Mouse (Mus musculus) embryonic facial prominence, embryonic 11.5 days (tissue): ENCODE data around the gene Slit3. TPM values are rescaled to one million over a fixed set of nuclear protein-coding genes. Genes with fewer than 3 reads are reported as not detected.

ENCODE experiments used
- ATAC-seq: fragments of 200-750 bp; cut with Nextera tagmentation; replicated peaks from 2 replicates; pipeline ENCODE4 v1.8.0; 2017; ENCODE audit warnings: low read depth; ENCODE audit not compliant: insufficient number of reproducible peaks, low FRiP score, low TSS enrichment
- DNase-seq: peaks from one replicate; pipeline ENCODE4 v3.0.0-alpha.2; 2015; ENCODE audit warnings: low spot score
- H3K27ac ChIP-seq: fragments of 300-500 bp; sonication (generic); replicated peaks from 2 replicates; pipeline ENCODE4 v1.5.1; 2014; ENCODE audit warnings: mild to moderate bottlenecking, low read depth, low read length, control low read depth
- H3K27me3 ChIP-seq: fragments of 300-500 bp; sonication (generic); 2 replicates; pipeline ENCODE4 v1.6.1; 2014; ENCODE audit warnings: mild to moderate bottlenecking, low read length, moderate library complexity, mixed read lengths; ENCODE audit not compliant: control insufficient read depth, insufficient read depth
- H3K36me3 ChIP-seq: fragments of 300-500 bp; sonication (generic); replicated peaks from 2 replicates; pipeline ENCODE4 v1.6.1; 2014; ENCODE audit warnings: low read depth, mild to moderate bottlenecking, low read length, moderate library complexity, mixed read lengths; ENCODE audit not compliant: control insufficient read depth, insufficient read depth
- H3K4me1 ChIP-seq: fragments of 300-500 bp; sonication (generic); 2 replicates; pipeline ENCODE4 v1.6.1; 2014; ENCODE audit warnings: low read length, mixed read lengths; ENCODE audit not compliant: control insufficient read depth, insufficient read depth
- H3K4me2 ChIP-seq: fragments of 300-500 bp; sonication (generic); 2 replicates; pipeline ENCODE4 v1.6.1; 2014; ENCODE audit warnings: low read depth, mild to moderate bottlenecking, control low read depth, low read length, moderate library complexity
- H3K4me3 ChIP-seq: fragments of 300-500 bp; sonication (generic); 2 replicates; pipeline ENCODE4 v1.5.1; 2014; ENCODE audit warnings: low read depth, low read length, control low read depth
- H3K9ac ChIP-seq: fragments of 300-500 bp; sonication (generic); replicated peaks from 2 replicates; pipeline ENCODE4 v1.6.1; 2014; ENCODE audit warnings: mild to moderate bottlenecking, control low read depth, low read length
- H3K9me3 ChIP-seq: fragments of 300-500 bp; sonication (generic); replicated peaks from 2 replicates; pipeline ENCODE4 v1.6.1; 2016; ENCODE audit warnings: mild to moderate bottlenecking, low read length, inconsistent platforms, mixed read lengths; ENCODE audit not compliant: control insufficient read depth
- WGBS: fragments of 180-500 bp; shearing (Covaris S2); extraction: QIAGEN DNeasy Blood & Tissue Kit; methylation state at CpG from one replicate; pipeline ENCODE4 v1.1.7; 2014; 5-methylcytosine and 5-hydroxymethylcytosine counted together
- polyA plus RNA-seq: library from polyadenylated mRNA; unstranded; fragments of >200 nt; fragmentation: Nextera tagmentation; extraction: Ambion mirVana; gene quantifications from 2 replicates; pipeline ENCODE4 v1.2.1, GENCODE M21; 2014

Gene Slit3
- polyA plus RNA-seq, 1 experiment from 2014 or later = 10.5 TPM

DNA sequence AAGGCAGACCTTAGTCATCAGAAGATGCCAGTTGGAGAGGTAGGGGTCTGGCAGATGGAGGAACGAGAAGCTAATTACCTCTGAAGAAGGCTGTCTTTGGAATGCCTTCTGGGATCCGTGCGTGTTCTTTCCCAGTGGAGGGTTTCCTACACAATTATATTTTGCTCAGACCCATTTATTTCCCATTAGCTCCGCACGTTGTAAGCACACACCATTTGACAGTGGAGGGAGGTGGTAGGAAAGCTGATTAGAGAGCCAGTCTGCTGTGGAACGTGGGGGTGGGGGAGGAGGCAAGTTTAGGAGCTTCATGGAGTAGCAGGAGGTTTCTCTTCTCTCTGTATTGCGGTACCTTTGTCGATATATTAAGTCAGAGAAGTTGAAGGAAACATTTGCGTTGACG, 530.3 kb downstream of the Slit3 start:
- Histone ChIP-seq H3K9ac (no peak overlapping the region), H3K4me1 (no peaks in the 10 kb centered on the region), H3K27ac (no peak overlapping the region), H3K4me3 (no peak overlapping the region), H3K4me2 (no peak overlapping the region), H3K36me3 (no peaks in the 10 kb centered on the region), H3K9me3 (no peaks in the 10 kb centered on the region), H3K27me3 (no peaks in the 10 kb centered on the region)
- DNase-seq = no peak
- ATAC-seq = no peak
- WGBS = 85% methylated on average over 10 of the region's 10 CpGs

DNA sequence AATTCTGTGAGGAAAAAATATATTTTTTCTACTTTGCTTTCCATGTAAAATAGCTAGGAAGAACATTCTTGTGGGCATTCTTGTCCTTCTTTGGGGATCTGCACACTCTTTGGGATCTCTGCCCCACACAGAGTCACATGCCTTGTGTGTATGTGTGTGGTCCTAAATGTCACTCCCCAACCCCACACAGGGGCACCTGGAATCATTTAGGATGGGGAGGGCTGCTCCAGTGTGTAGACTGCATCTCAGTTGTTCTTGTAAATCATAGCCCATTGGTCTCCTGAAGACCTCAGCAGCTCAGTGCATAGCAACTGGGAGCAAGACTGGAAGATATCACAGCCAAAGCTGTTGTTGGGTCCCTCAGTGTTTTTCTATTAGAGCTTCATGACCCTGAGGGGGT, 534.8 kb downstream of the Slit3 start:
- ATAC-seq (no peak; the same call in 1 of the 2 replicates), DNase-seq (peak; percentile 70)
- no peak overlapping the region for H3K4me2 ChIP-seq
- H3K9ac ChIP-seq = no peak overlapping the region
- H3K4me1 ChIP-seq = no peaks in the 10 kb centered on the region
- H3K4me3 ChIP-seq = no peak overlapping the region
- no peaks in the 10 kb centered on the region for H3K36me3 ChIP-seq
- no peaks in the 10 kb centered on the region for H3K9me3 ChIP-seq
- H3K27ac ChIP-seq = no peak overlapping the region
- H3K27me3 ChIP-seq = no peaks in the 10 kb centered on the region

DNA sequence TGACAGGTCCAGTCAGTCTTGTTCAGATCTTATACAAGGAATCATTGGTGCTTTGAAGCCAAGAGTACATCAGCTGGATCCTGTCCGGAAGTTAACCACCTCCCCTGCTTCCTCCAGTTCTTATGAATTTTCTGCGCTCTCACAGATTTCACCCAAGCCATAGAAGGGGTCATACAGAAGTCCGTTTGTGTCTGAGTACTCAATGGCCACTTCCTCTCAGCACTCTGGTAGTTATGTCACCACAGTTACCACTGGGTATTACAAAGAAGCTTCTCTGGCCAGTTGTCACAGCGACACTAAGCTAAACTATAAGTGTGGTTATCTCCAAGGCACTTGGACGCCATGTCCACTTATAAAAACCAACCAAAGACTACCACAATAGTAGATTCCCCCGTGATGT, 536.6 kb downstream of the Slit3 start:
- H3K4me3 ChIP-seq = no peak overlapping the region
- no peaks in the 10 kb centered on the region for H3K36me3 ChIP-seq
- ATAC-seq (no peak), DNase-seq (no peak)
- H3K4me1 ChIP-seq = no peaks in the 10 kb centered on the region
- no peaks in the 10 kb centered on the region for H3K9me3 ChIP-seq
- no peak overlapping the region for H3K27ac ChIP-seq
- no peaks in the 10 kb centered on the region for H3K27me3 ChIP-seq
- WGBS = 87% methylated on average over 6 of the region's 6 CpGs
- no peak overlapping the region for H3K4me2 ChIP-seq
- H3K9ac ChIP-seq = no peak overlapping the region

DNA sequence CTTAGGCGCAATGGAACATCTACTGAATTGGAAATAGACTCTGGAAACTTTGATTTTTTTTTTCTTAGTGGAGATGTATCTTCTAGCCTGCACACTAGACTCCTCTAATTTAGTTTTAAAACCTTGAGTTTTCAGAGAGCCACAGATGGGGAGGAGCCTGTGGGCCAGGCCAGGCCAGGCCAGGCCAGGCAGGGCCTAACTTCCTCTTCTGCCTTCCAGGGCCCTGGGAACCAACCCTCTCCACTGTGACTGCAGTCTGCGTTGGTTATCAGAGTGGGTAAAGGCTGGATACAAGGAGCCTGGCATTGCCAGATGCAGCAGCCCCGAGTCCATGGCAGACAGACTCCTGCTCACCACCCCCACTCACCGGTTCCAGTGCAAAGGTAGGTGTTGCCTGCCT, 539.9 kb downstream of the Slit3 start:
- no peak overlapping the region for H3K4me2 ChIP-seq

DNA sequence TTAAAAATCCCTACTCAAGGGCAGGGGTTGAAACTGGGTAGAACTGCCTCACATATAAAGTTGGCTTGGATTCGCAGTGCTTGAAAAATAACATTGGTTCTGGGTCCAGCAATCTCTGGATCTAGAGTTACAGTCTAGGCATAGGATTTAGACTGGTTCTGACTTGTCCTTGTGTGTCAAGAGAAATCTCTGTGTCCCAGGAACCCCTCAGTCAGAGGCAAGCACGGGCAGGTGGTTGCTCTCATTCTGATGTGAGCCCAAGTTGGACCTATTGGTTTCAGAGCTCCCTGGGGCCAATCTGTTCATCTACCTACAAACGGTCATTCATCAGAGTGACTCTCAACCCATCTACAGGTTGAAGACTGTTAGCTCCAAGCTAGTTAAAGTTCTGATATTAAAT, 541.9 kb downstream of the Slit3 start:
- WGBS = 88% methylated on average over 3 of the region's 3 CpGs
- H3K27me3 ChIP-seq = no peaks in the 10 kb centered on the region
- ATAC-seq = no peak

More for the DNA sequence above, 539.9 kb downstream of the Slit3 start:
- no peak for ATAC-seq
- no peak overlapping the region for H3K27ac ChIP-seq
- no peaks in the 10 kb centered on the region for H3K36me3 ChIP-seq
- 81% methylated on average over 4 of the region's 4 CpGs for WGBS
- no peak overlapping the region for H3K4me3 ChIP-seq
- H3K9me3 ChIP-seq = no peaks in the 10 kb centered on the region
- H3K9ac ChIP-seq = no peak overlapping the region
- H3K4me1 ChIP-seq = no peaks in the 10 kb centered on the region
- DNase-seq = no peak
- no peaks in the 10 kb centered on the region for H3K27me3 ChIP-seq

DNA sequence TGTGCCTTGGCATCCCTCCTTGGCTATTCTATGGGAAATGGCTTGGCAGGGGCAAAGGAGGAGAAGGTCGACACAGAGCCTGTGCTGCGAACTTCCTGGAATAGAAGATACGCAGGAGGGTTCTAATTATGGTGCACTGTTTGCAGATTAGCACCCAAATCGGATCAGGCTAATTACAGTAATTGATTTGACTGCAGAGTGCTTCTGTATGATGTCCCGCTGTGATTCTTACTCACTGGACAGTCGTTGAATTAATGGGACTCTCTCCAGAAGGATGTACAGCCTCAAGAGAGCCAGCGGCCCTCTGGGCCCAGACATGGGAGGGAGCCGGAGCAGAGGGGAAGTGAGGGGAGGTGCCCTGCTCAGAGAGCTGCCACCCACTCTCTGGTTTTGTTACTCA, 542.6 kb downstream of the Slit3 start:
- Histone ChIP-seq H3K9me3 (no peaks in the 10 kb centered on the region), H3K9ac (no peak overlapping the region), H3K27ac (no peak overlapping the region), H3K27me3 (no peaks in the 10 kb centered on the region), H3K4me2 (no peak overlapping the region), H3K4me1 (no peaks in the 10 kb centered on the region), H3K4me3 (no peak overlapping the region), H3K36me3 (no peaks in the 10 kb centered on the region)
- ATAC-seq = no peak
- WGBS = 56% methylated on average over 8 of the region's 8 CpGs
- DNase-seq = no peak

More for the DNA sequence above, 541.9 kb downstream of the Slit3 start:
- Histone ChIP-seq H3K4me2 (no peak overlapping the region), H3K36me3 (no peaks in the 10 kb centered on the region), H3K9me3 (no peaks in the 10 kb centered on the region), H3K27ac (no peak overlapping the region), H3K9ac (no peak overlapping the region), H3K4me1 (no peaks in the 10 kb centered on the region), H3K4me3 (no peak overlapping the region)
- DNase-seq = no peak

DNA sequence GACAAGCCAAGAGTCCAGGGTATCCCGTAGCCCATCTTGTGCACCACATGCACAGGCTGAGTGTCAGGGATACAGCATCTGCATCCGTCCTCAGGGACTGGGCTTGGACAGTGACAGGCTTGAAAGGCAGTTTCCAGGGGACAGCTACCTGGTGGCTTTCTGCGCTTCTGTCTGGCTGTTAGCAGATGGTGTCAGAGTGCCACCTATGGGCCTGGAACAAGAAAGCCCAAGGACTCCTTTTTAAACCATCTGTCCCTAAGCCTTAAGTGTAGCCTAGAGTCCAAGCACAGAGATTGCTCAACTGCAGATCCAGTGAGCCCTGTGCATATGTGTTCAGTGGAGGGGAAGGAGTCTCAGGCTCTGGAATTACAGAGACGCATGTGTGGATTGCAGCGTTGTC, 544.0 kb downstream of the Slit3 start:
- ATAC-seq = no peak
- H3K27ac ChIP-seq = no peak overlapping the region

DNA sequence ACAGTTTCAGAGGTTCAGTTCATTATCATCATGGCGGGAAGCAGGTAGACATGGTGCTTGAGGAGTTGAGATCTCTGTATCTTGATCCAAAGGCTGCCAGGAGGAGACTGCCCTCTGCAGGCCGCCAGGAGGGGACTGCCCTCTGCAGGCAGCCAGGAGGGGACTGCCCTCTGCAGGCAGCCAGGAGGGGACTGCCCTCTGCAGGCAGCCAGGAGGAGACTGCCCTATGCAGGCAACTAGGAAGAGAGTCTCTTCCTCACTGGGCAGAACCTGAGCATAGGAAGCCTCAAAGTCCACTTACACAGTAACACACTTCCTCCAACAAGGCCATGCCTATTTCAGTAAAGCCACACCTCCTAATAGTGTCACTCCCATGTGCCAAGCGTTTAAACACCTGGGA, 546.4 kb downstream of the Slit3 start:
- DNase-seq (peak; percentile 30), ATAC-seq (no peak)
- Histone ChIP-seq H3K9ac (no peak overlapping the region), H3K36me3 (no peaks in the 10 kb centered on the region), H3K27me3 (no peaks in the 10 kb centered on the region), H3K4me2 (no peak overlapping the region), H3K4me3 (no peak overlapping the region), H3K9me3 (no peaks in the 10 kb centered on the region), H3K27ac (no peak overlapping the region), H3K4me1 (no peaks in the 10 kb centered on the region)
- 51% methylated on average over 3 of the region's 3 CpGs for WGBS

More for the DNA sequence above, 544.0 kb downstream of the Slit3 start:
- DNase-seq = peak; percentile 63
- Histone ChIP-seq H3K4me3 (no peak overlapping the region), H3K4me2 (no peak overlapping the region), H3K9ac (no peak overlapping the region), H3K9me3 (no peaks in the 10 kb centered on the region), H3K36me3 (no peaks in the 10 kb centered on the region), H3K27me3 (no peaks in the 10 kb centered on the region), H3K4me1 (no peaks in the 10 kb centered on the region)
- WGBS = 52% methylated on average over 5 of the region's 5 CpGs
